Mouse (Mus musculus): ENCODE measurements around the gene Pdcd2l.

DNA sequence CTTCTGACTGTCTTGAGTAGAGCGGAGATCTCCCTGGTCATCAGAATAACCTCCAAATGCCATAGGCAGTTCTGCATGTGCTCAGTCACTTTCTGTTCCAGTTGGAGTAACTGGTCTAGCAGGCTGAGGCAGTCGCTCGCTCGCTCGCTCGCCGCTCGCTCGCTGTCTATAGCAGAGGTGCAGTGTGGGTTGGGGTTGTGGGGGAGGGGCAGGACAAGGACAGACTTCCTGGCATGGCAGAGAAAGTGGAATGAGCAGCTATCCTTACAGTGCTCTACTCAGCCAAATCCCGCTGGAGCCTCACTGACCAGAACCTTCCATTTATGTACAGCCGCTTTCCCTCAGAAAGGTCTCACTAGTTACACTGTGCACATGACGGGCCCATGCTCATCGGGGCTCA lies 13.1 kb downstream of the Pdcd2l start:
- TF ChIP-seq CTCF (IDR thresholded peaks at IDR 0.05; ENCODE audit: extremely low read depth, insufficient read length, insufficient replicate concordance, low read depth, low read length) (no peak), POLR2A (IDR thresholded peaks at IDR 0.05; ENCODE audit: low read depth, low read length) (no peak)
